Mouse (Mus musculus) CH12.LX (cell line): Measurements from ENCODE around the gene Tmem174.

Experiments
- CTCF ChIP-seq, 2 experiments: IDR thresholded peaks in 1 of 2; conservative IDR thresholded peaks in 1 of 2; 2 replicates each; pipeline ENCODE4 v1.5.1; 2011 to 2012; ENCODE audit warnings: low read depth in 2 of 2, low read length in 2 of 2, improper control_type of control experiment in 1 of 2, inconsistent platforms in 1 of 2, mild to moderate bottlenecking in 1 of 2, moderate library complexity in 1 of 2
- EP300 ChIP-seq: IDR thresholded peaks from 2 replicates; pipeline ENCODE4 v1.6.1; 2011; ENCODE audit warnings: low read length, improper control_type of control experiment
- MAFK ChIP-seq: IDR thresholded peaks from 2 replicates; pipeline ENCODE4 v1.6.1; 2011; ENCODE audit warnings: low read length, improper control_type of control experiment; ENCODE audit not compliant: insufficient replicate concordance
- POLR2A ChIP-seq: IDR thresholded peaks from 2 replicates; pipeline ENCODE4 v1.6.1; 2011; ENCODE audit warnings: low read depth, mild to moderate bottlenecking, improper control_type of control experiment, low read length
- RAD21 ChIP-seq: IDR thresholded peaks from 2 replicates; pipeline ENCODE4 v1.6.1; 2011; ENCODE audit warnings: low read depth, mild to moderate bottlenecking, low read length, improper control_type of control experiment, moderate library complexity
- UBTF ChIP-seq: IDR thresholded peaks from 2 replicates; pipeline ENCODE4 v1.6.1; 2012; ENCODE audit warnings: low read depth, mild to moderate bottlenecking, inconsistent platforms, low read length, improper control_type of control experiment, moderate library complexity

DNA sequence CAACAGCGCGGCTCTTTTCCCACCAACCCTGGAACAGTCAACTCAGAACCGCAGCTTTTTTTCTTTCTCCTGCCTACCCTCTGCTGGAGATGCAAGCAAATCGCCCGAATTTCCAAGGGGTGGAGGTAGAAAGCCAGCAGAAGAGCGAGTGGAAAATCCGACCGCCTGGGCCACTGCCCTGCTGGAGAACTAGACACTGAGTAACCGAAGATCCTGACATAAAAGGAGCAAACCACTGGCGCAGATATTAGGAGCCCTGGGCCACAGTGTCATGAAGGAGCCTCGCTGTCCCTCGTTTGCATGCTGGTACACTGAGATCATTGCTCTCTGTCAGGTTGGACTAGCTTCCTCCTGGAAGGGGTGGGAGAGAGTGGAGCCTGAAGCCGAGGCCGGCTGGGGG is 49.6 kb downstream of the Tmem174 start:
- TF ChIP-seq EP300 (no peak), RAD21 (no peak), MAFK (no peak), POLR2A (no peak), UBTF (no peak), CTCF (conservative IDR thresholded peaks at IDR 0.05 in 1 of 2, IDR thresholded peaks at IDR 0.05 in 1 of 2; ENCODE audit: low read depth in 2 of 2, low read length in 2 of 2) (no peak)
